Mouse (Mus musculus) ovary, postnatal 10 days (tissue): Measurements from ENCODE around the gene Hdac6.
"Not testable (repeated sequence)": the region's sequence is repeated elsewhere in the genome, so short reads cannot be mapped to it uniquely, and the experiment has no call there.

ENCODE experiments used
- DNase-seq: peaks from one replicate; pipeline ENCODE4 v3.0.0; 2022; ENCODE audit warnings: low spot score

Hdac6 gene

DNA sequence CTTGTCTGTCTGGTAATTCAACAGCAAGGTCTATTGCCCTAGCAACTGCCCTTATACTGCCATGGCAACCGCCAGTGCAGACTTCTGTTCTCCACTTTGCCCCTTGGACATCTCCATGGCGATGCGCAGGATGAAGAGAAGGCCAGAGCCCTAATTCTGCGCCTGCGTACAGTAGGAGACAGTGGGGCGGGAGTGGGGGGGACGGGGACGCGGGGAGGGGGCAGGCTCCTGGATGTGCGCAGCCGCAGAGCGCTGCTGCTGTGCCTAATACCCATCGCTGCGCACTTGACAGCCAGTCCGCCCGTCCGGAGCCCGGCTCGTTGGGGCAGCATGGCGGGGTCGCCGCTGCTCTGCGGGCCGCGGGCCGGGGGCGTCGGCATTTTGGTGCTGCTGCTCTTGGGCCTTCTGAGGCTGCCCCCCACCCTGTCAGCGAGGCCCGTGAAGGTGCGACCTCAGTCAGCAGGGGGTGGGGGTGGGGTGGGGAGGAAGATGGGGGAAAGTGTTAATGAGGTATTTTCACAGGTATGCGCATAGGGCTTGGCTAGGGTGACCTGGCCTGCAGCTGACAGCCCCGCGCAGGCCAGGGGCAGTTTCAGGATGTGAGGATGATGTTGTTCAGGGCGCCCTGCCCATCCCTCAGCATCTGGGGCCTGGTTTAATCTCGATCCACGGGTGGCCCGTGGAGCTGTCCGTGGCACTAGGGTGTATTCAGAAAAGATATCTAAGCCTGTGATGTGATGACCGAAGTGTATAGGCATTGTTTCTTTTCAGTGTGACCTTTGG lies 27.9 kb downstream of the Hdac6 start, which contains the start of gene Pcsk1n:
TSS of gene Pcsk1n (plus strand) at position 222 of the 783 bp plus-strand sequence.
- DNase-seq = no peak

DNA sequence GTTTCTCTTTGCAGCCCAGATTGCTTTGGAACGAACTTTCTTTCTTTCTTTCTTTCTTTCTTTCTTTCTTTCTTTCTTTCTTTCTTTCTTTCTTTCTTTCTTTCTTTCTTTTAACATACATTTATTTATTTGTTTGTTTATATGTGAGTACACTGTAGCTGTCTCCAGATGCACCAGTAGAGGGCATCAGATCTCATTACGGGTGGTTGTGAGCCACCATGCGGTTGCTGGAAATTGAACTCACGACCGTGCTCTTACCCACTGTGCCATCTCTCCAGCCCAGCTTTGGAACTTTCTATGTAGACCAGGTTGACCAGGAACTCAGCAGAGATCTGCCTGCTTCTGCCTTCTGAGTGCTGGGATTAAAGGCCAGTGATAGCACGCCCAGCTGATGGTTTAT lies 29.7 kb downstream of the Hdac6 start:
- DNase-seq = not testable (repeated sequence)

DNA sequence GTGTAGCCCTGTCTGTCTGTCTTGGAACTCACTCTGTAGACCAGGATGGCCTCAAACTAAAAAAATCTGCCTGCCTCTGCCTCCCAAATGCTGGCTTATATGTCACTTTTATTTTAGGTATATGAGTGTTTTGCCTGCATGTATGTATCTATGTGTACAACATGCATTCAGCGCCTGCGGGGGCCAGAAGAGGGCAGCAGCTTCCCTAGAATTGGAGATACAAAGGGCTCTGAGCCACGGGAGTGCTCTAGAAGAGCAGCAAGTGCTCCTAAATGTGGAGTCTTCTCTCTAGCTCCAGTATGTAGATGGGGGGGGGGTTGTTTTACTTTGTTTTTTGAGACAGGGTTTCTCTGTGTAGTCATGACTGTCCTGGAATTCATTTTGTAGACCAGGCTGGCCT lies 32.0 kb downstream of the Hdac6 start:
- DNase-seq = not testable (repeated sequence)

DNA sequence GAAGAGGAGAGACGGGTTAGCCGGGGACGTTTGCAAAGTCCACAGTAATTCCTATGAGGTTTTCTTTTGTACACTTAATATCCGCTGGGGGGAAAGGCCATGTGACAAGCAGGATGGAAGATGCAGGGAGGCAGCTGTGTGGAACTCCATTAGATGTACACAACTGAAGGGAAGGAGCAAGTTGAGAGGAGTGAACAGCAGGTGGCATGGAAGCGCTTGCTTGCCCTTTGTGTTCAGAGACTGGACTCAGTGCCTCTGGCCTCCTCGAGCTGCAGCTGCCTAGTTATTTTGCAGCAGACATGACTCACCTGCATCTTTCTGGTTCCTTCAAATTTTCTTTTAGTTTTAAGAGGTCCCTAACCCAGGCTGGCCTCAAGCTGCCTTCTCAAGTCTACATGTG lies 37.2 kb downstream of the Hdac6 start:
- no peak for DNase-seq

DNA sequence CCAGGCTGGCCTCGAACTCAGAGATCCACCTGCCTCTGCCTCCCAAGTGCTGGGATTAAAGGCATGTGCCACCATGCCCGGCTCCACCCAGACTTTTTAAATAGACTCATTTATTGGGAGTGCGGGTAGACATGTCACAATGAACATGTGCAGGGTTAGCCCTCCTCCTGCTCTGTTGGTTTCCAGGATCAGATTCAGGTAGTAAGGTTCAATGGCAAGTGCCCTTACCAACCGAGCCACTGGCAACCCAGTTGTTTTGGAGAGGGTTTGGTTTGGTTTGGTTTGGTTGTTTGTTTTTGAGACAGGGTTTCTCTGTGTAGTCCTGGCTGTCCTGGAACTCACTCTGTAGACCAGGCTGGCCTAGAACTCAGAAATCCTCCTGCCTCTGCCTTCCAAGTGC lies 38.4 kb downstream of the Hdac6 start, which contains the start of gene Gm10490:
TSS of gene Gm10490 (plus strand) at position 301 of the 400 bp plus-strand sequence.
- DNase-seq = not testable (repeated sequence)

DNA sequence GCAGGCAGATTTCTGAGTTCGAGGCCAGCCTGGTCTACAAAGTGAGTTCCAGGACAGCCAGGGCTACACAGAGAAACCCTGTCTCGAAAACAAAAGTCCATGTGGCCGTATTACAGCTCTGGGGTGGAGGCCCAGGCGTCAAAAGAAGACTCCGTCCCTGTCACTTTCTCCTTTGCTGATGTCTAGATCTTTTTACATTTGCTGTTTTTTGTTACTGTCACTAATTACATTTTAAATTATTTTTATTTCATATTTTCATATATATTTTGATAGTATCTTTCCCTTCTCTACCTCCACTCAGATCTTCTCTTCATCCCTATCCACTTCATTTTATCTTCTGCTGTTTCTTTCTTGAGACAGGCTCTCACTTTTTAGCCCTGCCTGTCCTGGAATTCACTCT lies 40.0 kb downstream of the Hdac6 start, which contains the start of gene Gm10491:
TSS of gene Gm10491 (minus strand) at position 101 of the 400 bp plus-strand sequence.
- no peak for DNase-seq

DNA sequence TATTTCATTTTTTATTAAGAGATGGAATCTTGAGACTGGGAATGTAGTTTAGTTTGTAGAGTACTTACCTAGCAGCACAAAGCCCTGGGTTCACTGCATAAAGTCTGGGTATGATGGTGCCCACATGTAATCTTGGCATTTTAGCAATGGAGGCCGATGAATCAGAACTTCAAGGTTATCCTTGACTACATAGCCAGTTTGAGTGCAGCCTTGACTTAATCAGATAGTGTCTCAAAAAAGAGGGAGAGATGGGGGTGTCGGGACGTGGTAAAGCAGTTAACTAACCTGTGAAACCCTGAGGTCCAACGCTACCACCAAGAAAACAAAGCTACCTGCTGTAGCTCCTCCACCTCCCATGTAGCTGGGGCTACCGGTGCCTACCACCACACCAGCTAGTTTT lies 43.2 kb downstream of the Hdac6 start:
- no peak for DNase-seq

DNA sequence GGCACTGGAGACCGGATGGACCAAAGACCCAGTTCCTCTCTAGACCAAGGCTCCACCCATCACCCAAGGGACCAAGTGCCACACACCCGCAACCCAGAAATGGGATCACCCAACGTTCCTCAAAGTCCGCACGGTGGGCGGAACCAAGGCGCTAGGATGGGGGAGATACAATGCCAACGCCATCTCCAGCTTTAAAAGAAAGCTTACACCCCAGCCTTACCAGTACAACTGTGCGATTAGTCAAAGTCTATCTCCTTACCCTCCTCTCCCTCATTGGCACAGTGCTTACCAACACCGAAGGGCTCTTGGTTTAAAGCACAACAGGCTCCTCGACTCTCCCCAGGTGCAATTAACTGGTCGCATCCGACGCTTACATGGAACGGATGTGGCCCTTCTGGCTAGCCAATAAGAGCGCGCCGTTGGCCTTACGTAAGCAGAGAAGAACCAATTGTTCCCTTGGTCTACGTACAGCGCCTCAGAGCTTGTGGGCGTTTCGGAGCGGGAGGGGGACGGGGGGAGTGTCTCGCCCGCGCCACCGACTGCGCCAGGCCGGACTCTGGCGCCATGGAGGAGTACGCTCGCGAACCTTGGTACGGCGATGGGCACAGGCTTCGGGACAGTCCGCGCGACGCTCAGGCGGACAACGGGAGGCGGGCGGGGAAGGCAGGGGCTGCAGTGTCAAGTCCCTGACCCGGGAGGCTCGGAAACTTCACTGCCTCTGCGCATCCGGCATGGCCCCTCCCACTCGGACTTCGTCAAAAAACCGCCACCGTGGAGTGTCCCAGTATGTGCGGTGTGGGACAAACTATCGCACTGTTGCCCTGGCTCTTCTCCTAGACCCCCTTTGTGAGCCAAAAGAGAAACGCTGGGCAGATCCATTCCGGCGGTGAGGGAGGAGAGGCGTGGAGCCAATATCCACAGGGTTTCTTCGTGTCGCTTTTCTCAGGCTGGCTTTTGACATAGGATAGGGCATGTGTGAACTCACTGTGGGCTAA lies 48.5 kb downstream of the Hdac6 start, which contains the start of the genes Pqbp1 and Timm17b:
TSS of gene Pqbp1 (minus strand) at position 390 of the 995 bp plus-strand sequence.
TSS of gene Timm17b (plus strand) at position 478 of the 995 bp plus-strand sequence.
- DNase-seq = peak; percentile 54

DNA sequence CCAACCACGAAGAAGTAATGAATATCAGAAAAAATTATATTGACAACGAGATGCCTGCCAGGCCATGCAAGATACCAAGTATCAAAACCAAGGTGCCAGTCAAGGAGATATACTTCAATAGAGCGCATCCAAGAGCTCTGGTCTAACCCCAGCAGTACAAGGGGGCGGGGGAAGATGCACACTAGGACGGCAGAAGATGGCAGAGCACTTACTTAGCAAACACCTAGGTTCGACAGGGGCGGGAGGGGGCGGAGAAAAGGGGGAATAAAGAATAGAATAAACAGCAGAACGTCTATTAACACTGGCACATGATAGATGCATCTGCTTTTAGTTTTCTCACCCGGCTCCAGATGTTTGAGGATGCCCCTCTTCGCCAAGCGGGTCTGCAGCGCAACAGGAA lies 49.5 kb downstream of the Hdac6 start:
- DNase-seq = no peak

DNA sequence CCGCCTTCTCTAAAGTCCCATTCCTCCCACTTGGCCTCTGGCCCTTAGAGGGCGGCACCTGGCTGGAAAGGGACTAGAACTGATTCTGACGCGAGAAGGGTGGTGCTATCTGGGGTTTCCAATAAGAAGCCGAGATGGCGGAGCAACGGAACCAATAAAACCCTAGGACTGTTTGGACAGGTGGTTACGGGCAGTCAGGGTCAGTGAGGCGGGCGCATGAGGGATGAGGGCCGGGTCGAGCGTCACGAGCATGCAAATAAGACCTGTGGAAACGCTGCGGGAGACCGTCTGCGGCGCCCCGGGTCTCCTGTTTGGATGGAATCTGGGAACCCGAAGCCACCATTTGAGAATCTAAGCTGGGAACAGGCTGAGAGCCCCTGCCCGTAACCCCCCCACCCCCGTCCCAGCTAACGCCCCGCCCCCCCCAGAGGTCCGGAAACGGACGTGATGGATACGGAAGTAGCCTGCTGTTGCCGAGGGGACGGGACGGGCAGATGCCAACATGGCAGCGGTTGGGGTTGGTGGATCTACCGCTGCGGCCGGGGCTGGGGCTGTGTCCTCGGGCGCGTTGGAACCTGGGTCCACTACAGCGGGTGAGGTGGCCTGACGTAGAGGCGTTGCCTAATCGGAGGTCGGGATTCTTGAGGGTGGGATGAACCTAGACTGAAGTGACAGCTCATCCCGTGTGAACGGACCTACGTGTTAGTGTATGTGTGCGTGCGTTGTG lies 63.7 kb downstream of the Hdac6 start, which contains the start of gene Slc35a2:
TSS of gene Slc35a2 (plus strand) at position 188 of the 727 bp plus-strand sequence.
- peak; percentile 44 for DNase-seq
